Mouse (Mus musculus): ENCODE results near the gene Akr1c19.
"Not testable (repeated sequence)": the region's sequence is repeated elsewhere in the genome, so short reads cannot be mapped to it uniquely, and the experiment has no call there.

Gene Akr1c19

GRCm38 (mm10) chr13:4265455-4265854, 37.0 kb downstream of the Akr1c19 start:
- DNase-seq (ENCODE audit: low spot score in 2 of 2), result not testable (repeated sequence)

- DNase-seq (ENCODE audit: low spot score in 2 of 2), result no peak
These were observed 42.4 kb downstream of the Akr1c19 start for GRCm38 (mm10) chr13:4270860-4271259.

- no peak for DNase-seq (ENCODE audit: low spot score in 2 of 2)
These were observed 49.0 kb downstream of the Akr1c19 start for GRCm38 (mm10) chr13:4277526-4277925.

GRCm38 (mm10) chr13:4279284-4279683, 50.8 kb downstream of the Akr1c19 start, which contains the start of gene Akr1c12:
Gene Akr1c12 (minus strand): TSS chr13:4279433.
- DNase-seq (ENCODE audit: low spot score in 2 of 2), result no peak

- peak in 1 of 2 experiments; percentile 43 for DNase-seq (ENCODE audit: low spot score in 2 of 2)
These were observed 53.2 kb downstream of the Akr1c19 start for GRCm38 (mm10) chr13:4281471-4282412.

GRCm38 (mm10) chr13:4296991-4297390, 68.5 kb downstream of the Akr1c19 start:
- no peak for DNase-seq (ENCODE audit: low spot score in 2 of 2)

Data from heart, adult 9 months (tissue).